Mouse (Mus musculus): Measurements from ENCODE around the gene Iqgap3.

The Iqgap3 gene

GRCm38 (mm10) chr3:88094126-88094525 lies 12.4 kb downstream of the Iqgap3 start:
- no peak for ATAC-seq (ENCODE audit: low TSS enrichment)

GRCm38 (mm10) chr3:88097666-88098065 lies 15.9 kb downstream of the Iqgap3 start:
- peak; percentile 70 for ATAC-seq (ENCODE audit: low TSS enrichment)

- no peak for ATAC-seq (ENCODE audit: low TSS enrichment)
These were observed 18.5 kb downstream of the Iqgap3 start for GRCm38 (mm10) chr3:88100251-88100650.

GRCm38 (mm10) chr3:88101736-88102135 lies 20.0 kb downstream of the Iqgap3 start:
- ATAC-seq (ENCODE audit: low TSS enrichment) = no peak

- ATAC-seq (ENCODE audit: low TSS enrichment) = no peak
These were observed 20.4 kb downstream of the Iqgap3 start for GRCm38 (mm10) chr3:88102196-88102595.

- no peak; the same call in 1 of the 2 replicates for ATAC-seq (ENCODE audit: low TSS enrichment)
These were observed 20.8 kb downstream of the Iqgap3 start for GRCm38 (mm10) chr3:88102611-88103010.

GRCm38 (mm10) chr3:88106126-88106525 lies 24.4 kb downstream of the Iqgap3 start:
- ATAC-seq (ENCODE audit: low TSS enrichment) = no peak

GRCm38 (mm10) chr3:88109126-88109525 lies 27.4 kb downstream of the Iqgap3 start:
- ATAC-seq (ENCODE audit: low TSS enrichment) = no peak

GRCm38 (mm10) chr3:88114396-88114795 lies 32.6 kb downstream of the Iqgap3 start:
- no peak for ATAC-seq (ENCODE audit: low TSS enrichment)

GRCm38 (mm10) chr3:88120117-88120651 lies 38.4 kb downstream of the Iqgap3 start:
- no peak for ATAC-seq (ENCODE audit: low TSS enrichment)

GRCm38 (mm10) chr3:88121164-88122131 lies 39.7 kb downstream of the Iqgap3 start:
- peak; percentile 91 for ATAC-seq (ENCODE audit: low TSS enrichment)

GRCm38 (mm10) chr3:88125195-88125594 lies 43.4 kb downstream of the Iqgap3 start:
- no peak for ATAC-seq (ENCODE audit: low TSS enrichment)

- ATAC-seq (ENCODE audit: low TSS enrichment) = no peak
These were observed 44.4 kb downstream of the Iqgap3 start for GRCm38 (mm10) chr3:88126181-88126580.

GRCm38 (mm10) chr3:88127636-88128035 lies 45.9 kb downstream of the Iqgap3 start:
- no peak for ATAC-seq (ENCODE audit: low TSS enrichment)

GRCm38 (mm10) chr3:88128056-88128455 lies 46.3 kb downstream of the Iqgap3 start:
- no peak for ATAC-seq (ENCODE audit: low TSS enrichment)

GRCm38 (mm10) chr3:88129006-88129405 lies 47.2 kb downstream of the Iqgap3 start:
- ATAC-seq (ENCODE audit: low TSS enrichment) = no peak

- no peak for ATAC-seq (ENCODE audit: low TSS enrichment)
These were observed 49.3 kb downstream of the Iqgap3 start for GRCm38 (mm10) chr3:88131071-88131470.

- ATAC-seq (ENCODE audit: low TSS enrichment) = no peak
These were observed 50.7 kb downstream of the Iqgap3 start for GRCm38 (mm10) chr3:88132492-88132891.

GRCm38 (mm10) chr3:88133187-88133771 lies 51.5 kb downstream of the Iqgap3 start:
- ATAC-seq (ENCODE audit: low TSS enrichment) = peak; percentile 47; the same call in 1 of the 2 replicates

- ATAC-seq (ENCODE audit: low TSS enrichment) = no peak
These were observed 54.6 kb downstream of the Iqgap3 start for GRCm38 (mm10) chr3:88136346-88136745.

GRCm38 (mm10) chr3:88136945-88137494 lies 55.2 kb downstream of the Iqgap3 start:
- ATAC-seq (ENCODE audit: low TSS enrichment) = no peak

GRCm38 (mm10) chr3:88137821-88138220 lies 56.0 kb downstream of the Iqgap3 start:
- ATAC-seq (ENCODE audit: low TSS enrichment) = no peak

Data from frontal cortex, adult (tissue).